Mouse (Mus musculus) MN1 (cell line): Measurements from ENCODE around the gene Samd4.

ENCODE experiments used
- DNase-seq: peaks from one replicate; pipeline ENCODE4 v3.0.0-alpha.2; 2016; ENCODE audit warnings: low spot score

Samd4 gene

DNA sequence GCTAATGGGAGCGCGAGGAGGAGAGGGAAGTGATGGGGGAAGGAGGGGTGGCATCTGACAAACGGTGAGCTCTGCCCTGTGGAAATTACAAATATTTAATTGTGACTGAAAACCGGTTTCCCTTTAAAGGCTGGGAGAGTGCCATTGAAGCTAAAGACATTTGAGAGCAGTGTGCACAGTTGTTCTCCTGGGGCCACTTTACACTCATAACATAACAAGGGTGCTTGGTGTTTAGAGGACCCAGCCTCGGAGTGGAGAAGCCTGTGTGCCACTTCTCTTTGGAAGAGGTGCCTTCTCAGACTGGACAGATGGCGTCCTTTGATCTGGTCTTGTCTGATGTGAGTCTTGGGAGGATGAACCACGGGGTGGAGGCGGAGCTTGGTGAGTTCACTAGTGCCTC lies 26.2 kb downstream of the Samd4 start:
- DNase-seq: no peak

DNA sequence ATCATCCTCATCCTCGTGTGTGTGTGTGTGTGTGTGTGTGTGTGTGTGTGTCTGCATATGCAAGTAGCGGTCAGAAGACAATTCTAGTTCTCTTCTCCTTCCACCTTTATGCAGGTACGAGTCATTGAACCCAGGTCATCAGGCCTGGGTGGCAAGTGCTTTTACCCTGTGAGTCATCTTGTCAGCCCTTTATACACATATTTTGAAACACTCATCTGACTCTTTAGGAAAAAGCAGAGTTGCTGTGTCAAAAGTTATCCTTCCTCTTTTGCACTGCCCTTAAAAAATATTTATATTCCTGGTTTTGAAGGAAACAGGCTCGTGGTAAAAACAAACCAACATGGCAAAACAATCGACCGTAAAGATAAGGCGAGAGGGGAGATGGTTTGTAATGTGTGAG lies 29.8 kb downstream of the Samd4 start:
- no peak for DNase-seq

- peak; percentile 26 for DNase-seq
These were observed 31.7 kb downstream of the Samd4 start for GRCm38 (mm10) chr14:46914356-46914755.

- DNase-seq: no peak
These were observed 32.9 kb downstream of the Samd4 start for GRCm38 (mm10) chr14:46915555-46915954.

- DNase-seq: no peak
These were observed 33.9 kb downstream of the Samd4 start for GRCm38 (mm10) chr14:46916581-46916980.

DNA sequence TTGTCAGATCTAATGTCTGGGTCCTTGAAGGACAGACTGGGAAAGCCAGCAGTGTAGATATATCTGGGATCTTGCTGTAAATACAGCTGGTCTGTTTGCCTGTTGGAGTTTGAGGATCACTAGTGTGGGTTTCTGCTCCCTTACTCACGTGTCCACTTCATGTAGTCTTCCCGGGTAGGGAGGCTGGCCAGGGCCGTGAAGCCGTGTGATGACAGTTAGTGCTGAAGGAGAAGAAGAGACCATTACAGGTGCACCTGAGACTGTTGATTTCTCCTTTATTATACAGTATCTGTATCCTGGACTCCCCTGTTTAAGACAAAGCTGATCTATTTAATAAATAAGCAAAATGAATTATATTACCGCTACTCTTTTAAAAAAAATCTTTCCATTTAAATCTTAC lies 34.5 kb downstream of the Samd4 start:
- DNase-seq: no peak

- DNase-seq: no peak
These were observed 34.9 kb downstream of the Samd4 start for GRCm38 (mm10) chr14:46917581-46917980.

DNA sequence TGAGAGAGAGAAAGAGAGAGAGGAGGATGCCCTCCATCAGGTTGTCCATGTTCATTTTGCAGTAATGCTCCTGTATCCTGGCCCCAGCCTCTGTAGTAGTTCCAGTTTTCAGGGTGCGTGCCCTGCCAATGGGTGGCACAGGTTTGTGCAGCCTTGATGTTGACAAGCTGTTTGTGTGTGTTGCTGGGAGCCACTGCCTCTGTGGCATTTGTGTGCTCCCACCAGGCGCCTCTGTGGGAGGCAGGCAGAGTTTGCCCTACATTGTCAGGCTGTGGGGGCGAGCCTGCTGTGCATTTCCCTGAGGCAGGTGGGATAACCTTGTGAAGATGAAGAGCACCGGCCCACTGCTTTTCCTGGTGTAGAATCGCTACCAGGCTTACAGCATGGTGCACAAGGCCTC lies 37.8 kb downstream of the Samd4 start:
- no peak for DNase-seq

DNA sequence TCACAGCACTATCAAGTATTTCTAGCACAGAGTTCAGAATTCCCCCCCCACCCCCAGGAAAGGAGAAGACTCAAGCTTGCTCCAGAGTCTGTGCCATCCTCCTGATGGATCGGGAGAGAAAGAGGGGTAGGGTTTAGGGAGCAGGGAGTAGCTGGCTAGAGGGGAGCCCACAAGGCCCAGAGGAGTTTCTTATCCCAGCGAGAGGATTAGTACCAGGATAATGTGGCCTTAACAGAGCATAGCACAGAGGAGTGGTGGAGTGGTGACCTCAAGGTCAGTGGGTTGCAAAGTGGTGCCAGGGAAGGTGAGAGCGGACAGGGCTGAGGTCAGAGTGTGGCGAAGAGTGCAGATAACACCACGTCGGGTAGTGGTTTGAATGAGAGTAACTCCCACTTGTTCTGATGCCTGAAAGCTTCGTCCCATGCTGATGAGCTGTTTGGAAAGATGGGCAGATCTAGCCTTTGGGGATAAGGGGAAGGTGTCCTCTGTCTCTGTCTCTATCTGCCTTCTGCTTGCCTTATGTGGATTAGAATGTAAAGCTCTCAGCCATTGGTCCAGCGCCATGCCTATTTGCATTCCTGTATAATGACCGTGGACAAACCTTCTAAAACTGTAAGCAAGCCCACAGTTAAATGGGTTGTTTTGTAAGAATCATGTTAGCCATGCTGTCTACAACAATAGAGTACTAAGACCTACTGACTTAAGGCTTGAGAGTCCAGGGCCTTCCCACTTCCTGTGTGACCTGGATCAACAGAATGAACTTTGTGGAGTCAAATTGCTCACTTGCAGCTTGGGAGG lies 38.7 kb downstream of the Samd4 start:
- DNase-seq: no peak

DNA sequence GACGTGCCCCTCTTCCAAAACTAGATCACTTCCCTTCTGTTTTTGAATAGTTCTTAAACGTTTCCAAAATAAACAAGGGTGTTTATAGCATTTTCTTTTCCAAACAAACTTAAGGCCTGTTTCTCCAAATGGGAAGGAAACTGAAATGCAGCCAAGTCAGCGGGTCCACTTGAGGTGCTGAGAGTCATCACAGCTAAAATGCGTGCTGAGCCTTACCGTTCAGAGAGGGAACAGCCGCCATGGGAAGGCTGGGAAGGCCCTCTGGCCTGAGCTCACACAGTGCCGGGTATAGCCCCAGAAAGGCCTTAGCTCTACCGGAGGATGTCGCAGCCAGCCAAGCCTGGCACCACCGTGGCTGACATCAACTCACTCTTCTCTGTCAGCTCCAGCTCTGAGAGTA lies 41.3 kb downstream of the Samd4 start:
- DNase-seq: no peak

DNA sequence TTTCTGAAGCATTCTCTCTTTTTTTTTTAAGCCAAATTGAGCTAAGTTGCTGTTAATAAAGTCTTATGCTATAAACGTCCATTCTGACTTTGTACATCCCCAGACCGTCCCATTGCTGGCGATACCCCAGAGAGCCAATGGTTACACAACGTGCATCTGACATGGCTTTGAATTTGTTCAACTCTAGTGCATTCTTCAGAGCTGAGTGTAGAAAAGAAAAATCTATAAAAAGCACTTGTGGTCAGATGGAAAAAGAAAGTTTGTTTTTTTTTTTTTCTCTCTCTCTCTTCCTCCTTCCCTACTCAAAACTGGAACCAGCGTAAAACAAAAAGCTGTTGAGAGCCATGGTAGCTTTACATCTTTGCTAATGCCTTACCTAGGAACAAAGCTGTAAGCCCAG lies 41.8 kb downstream of the Samd4 start:
- DNase-seq: no peak

- DNase-seq: no peak
These were observed 45.9 kb downstream of the Samd4 start for GRCm38 (mm10) chr14:46928556-46928955.

GRCm38 (mm10) chr14:46932121-46932520 lies 49.5 kb downstream of the Samd4 start:
- DNase-seq: no peak

- no peak for DNase-seq
These were observed 50.1 kb downstream of the Samd4 start for GRCm38 (mm10) chr14:46932708-46933107.

GRCm38 (mm10) chr14:46941077-46941476 lies 58.4 kb downstream of the Samd4 start:
- DNase-seq: no peak

GRCm38 (mm10) chr14:46941896-46942812 lies 59.5 kb downstream of the Samd4 start:
- DNase-seq: no peak

GRCm38 (mm10) chr14:46944411-46944810 lies 61.8 kb downstream of the Samd4 start:
- no peak for DNase-seq

DNA sequence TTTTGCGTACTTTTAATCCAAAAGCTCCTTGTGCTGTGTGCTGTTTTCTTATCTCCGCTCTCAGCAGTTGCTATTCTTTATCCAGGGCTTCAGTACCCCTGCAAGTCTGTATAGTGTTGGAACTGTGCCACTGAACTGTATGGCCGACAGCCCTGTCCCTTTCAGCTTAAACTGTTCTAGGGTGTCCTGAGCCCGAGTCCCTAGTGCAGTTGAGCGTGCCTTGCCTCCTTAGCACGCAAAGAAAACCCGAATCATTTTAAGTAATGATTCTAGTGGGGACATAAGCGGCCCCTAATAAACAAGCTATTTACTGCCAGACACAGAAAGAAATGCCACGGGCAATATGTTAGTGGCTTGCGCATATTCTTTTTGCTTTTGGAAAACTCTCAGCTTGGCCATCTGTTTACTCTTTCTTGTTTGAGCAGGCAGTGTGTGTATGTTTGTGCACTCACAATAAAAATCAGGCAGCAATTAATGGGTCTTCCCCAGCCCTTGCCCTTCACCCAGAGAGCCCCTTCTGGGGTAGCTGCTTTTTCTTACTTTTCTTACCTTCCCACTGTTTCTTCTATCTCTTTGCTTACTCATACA lies 63.3 kb downstream of the Samd4 start:
- no peak for DNase-seq

DNA sequence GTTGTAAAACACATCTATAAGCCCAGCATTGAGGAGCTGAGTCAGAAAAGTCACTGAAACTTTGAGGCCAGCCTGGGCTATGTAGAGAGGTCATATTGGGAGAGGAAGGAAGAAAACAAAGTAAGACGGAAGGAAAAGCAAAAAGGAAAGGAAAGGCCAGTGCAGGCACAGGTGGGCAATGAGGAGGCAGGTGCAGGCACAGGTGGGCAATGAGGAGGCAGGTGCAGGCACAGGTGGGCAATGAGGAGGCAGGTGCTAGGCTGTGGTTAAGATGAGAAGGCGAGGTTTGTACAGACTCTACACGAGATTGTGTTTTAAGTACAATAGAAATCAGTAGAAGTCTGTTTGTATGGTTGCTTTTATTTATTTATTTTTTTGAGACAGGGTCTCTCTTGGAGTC lies 65.0 kb downstream of the Samd4 start:
- DNase-seq: no peak

- DNase-seq: no peak
These were observed 68.1 kb downstream of the Samd4 start for GRCm38 (mm10) chr14:46950527-46951384.

GRCm38 (mm10) chr14:46952264-46952663 lies 69.6 kb downstream of the Samd4 start:
- DNase-seq: no peak

DNA sequence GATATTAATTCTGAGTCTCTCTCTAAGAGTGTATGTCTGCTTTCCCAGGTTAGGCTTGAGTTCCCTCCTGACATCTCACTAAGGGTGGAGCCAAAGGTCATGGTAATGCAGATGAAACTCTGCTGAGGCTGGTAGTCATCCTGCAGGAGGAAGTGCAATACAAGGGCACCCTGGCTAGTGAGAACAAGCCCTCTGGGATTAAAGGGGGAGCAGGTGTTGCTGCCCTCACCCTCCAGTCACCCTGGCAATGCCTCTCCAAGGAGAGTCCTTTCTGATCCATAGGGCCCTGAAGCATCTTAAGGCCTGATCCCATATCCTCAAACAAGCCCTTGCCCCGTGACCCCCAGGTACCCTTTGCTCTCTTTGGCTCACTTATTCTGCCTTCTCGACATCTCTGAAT lies 72.5 kb downstream of the Samd4 start:
- no peak for DNase-seq
